Mouse (Mus musculus) limb, embryonic 13.5 days (tissue): Measurements from ENCODE around the gene Spty2d1. TPM values are rescaled to one million over a fixed set of nuclear protein-coding genes. Genes with fewer than 3 reads are reported as not detected.
A peak's percentile ranks its signal among the peaks of the same experiment; 100 is the strongest.

Experiments used
- ATAC-seq: fragments of 200-750 bp; cut with Nextera tagmentation; 2 replicates; pipeline ENCODE4 v1.8.0; 2017; ENCODE audit warnings: low read depth, moderate number of reproducible peaks, moderate TSS enrichment; ENCODE audit not compliant: low FRiP score
- H3K27ac ChIP-seq: fragments of 300-500 bp; sonication (generic); 2 replicates; pipeline ENCODE4 v1.5.1; 2015; ENCODE audit warnings: inconsistent platforms, mild to moderate bottlenecking, moderate library complexity
- H3K27me3 ChIP-seq: fragments of 300-500 bp; sonication (generic); 2 replicates; pipeline ENCODE4 v1.6.1; 2015; ENCODE audit warnings: mild to moderate bottlenecking, inconsistent platforms
- H3K36me3 ChIP-seq: fragments of 300-500 bp; sonication (generic); 2 replicates; pipeline ENCODE4 v1.6.1; 2015; ENCODE audit warnings: inconsistent platforms, mild to moderate bottlenecking, moderate library complexity
- H3K4me1 ChIP-seq: fragments of 300-500 bp; sonication (generic); 2 replicates; pipeline ENCODE4 v1.6.1; 2015; ENCODE audit warnings: inconsistent platforms
- H3K4me2 ChIP-seq: fragments of 300-500 bp; sonication (generic); replicated peaks from 2 replicates; pipeline ENCODE4 v1.6.1; 2015; ENCODE audit warnings: inconsistent platforms, mild to moderate bottlenecking, moderate library complexity
- H3K4me3 ChIP-seq: fragments of 300-500 bp; sonication (generic); 2 replicates; pipeline ENCODE4 v1.5.1; 2015; ENCODE audit warnings: moderate library complexity, mild to moderate bottlenecking, inconsistent platforms
- H3K9ac ChIP-seq: fragments of 300-500 bp; sonication (generic); 2 replicates; pipeline ENCODE4 v1.6.1; 2015; ENCODE audit warnings: mild to moderate bottlenecking, inconsistent platforms
- H3K9me3 ChIP-seq: fragments of 300-500 bp; sonication (generic); 2 replicates; pipeline ENCODE4 v1.6.1; 2016; ENCODE audit warnings: inconsistent platforms
- WGBS: fragments of 180-500 bp; shearing (Covaris S2); methylation state at CpG from one replicate; pipeline ENCODE4 v1.1.7; 2015; 5-methylcytosine and 5-hydroxymethylcytosine counted together
- polyA plus RNA-seq: library from polyadenylated mRNA; unstranded; fragments of >200 nt; fragmentation: Nextera tagmentation; extraction: Ambion mirVana; gene quantifications from 2 replicates; pipeline ENCODE4 v1.2.1, GENCODE M21; 2015

The Spty2d1 gene
- polyA plus RNA-seq, result 20.3 and 21.8 TPM in 2 replicates

GRCm38 (mm10) chr7:47008168-47008993 lies at the start of gene Spty2d1:
Spty2d1 (minus strand) TSS chr7:47008411.
- no peaks in the 10 kb centered on the region for H3K27me3 ChIP-seq
- peaks cover 43% of the 10 kb centered on the region for H3K4me1 ChIP-seq
- no peaks in the 10 kb centered on the region for H3K9me3 ChIP-seq
- H3K4me3 ChIP-seq, result peak within 1 kb of the TSS; percentile 75
- no peaks in the 10 kb centered on the region for H3K36me3 ChIP-seq
- H3K4me2 ChIP-seq, result peak within 1 kb of the TSS; percentile 83
- WGBS, result 1% methylated on average over 57 of the region's 57 CpGs
- ATAC-seq, result peak; percentile 96
- H3K9ac ChIP-seq, result peak within 1 kb of the TSS; percentile 80
- peak within 1 kb of the TSS; percentile 91 for H3K27ac ChIP-seq

- H3K4me1 ChIP-seq, result peaks cover 17% of the 10 kb centered on the region
- H3K9ac ChIP-seq, result no peak overlapping the region
- H3K4me3 ChIP-seq, result no peak overlapping the region
- H3K9me3 ChIP-seq, result no peaks in the 10 kb centered on the region
- 81% methylated on average over 4 of the region's 4 CpGs for WGBS
- ATAC-seq, result no peak
- H3K4me2 ChIP-seq, result no peak overlapping the region
- no peaks in the 10 kb centered on the region for H3K27me3 ChIP-seq
- peaks cover 20% of the 10 kb centered on the region for H3K36me3 ChIP-seq
- H3K27ac ChIP-seq, result no peak overlapping the region
Measured at GRCm38 (mm10) chr7:47056273-47056672, 48.1 kb upstream of the Spty2d1 start.

GRCm38 (mm10) chr7:47055744-47056143 lies 47.5 kb upstream of the Spty2d1 start:
- H3K9ac ChIP-seq, result no peak overlapping the region
- no peaks in the 10 kb centered on the region for H3K9me3 ChIP-seq
- no peak overlapping the region for H3K4me3 ChIP-seq
- 79% methylated on average over 9 of the region's 9 CpGs for WGBS
- peaks cover 22% of the 10 kb centered on the region for H3K4me1 ChIP-seq
- no peak overlapping the region for H3K4me2 ChIP-seq
- no peak for ATAC-seq
- H3K36me3 ChIP-seq, result peaks cover 20% of the 10 kb centered on the region
- no peaks in the 10 kb centered on the region for H3K27me3 ChIP-seq
- H3K27ac ChIP-seq, result no peak overlapping the region

GRCm38 (mm10) chr7:47054666-47055065 lies 46.5 kb upstream of the Spty2d1 start:
- Histone ChIP-seq H3K27ac (no peak overlapping the region), H3K9me3 (no peaks in the 10 kb centered on the region), H3K4me1 (peaks cover 22% of the 10 kb centered on the region), H3K4me2 (no peak overlapping the region), H3K4me3 (no peak overlapping the region), H3K27me3 (no peaks in the 10 kb centered on the region), H3K36me3 (peaks cover 20% of the 10 kb centered on the region), H3K9ac (no peak overlapping the region)
- ATAC-seq, result no peak
- 84% methylated on average over 2 of the region's 2 CpGs for WGBS

GRCm38 (mm10) chr7:47053287-47053686 lies 45.1 kb upstream of the Spty2d1 start:
- Histone ChIP-seq H3K4me1 (peaks cover 22% of the 10 kb centered on the region), H3K36me3 (peaks cover 20% of the 10 kb centered on the region), H3K27me3 (peaks cover 5% of the 10 kb centered on the region; the same call in 1 of the 2 replicates), H3K27ac (no peak overlapping the region), H3K4me2 (no peak overlapping the region), H3K9ac (no peak overlapping the region), H3K4me3 (no peak overlapping the region), H3K9me3 (no peaks in the 10 kb centered on the region)
- no peak for ATAC-seq
- WGBS, result 94% methylated on average over 15 of the region's 15 CpGs

- H3K4me1 ChIP-seq, result peaks cover 22% of the 10 kb centered on the region
- H3K4me3 ChIP-seq, result peak overlapping the region; percentile 73
- peak overlapping the region; percentile 80 for H3K4me2 ChIP-seq
- H3K9me3 ChIP-seq, result no peaks in the 10 kb centered on the region
- peaks cover 20% of the 10 kb centered on the region for H3K36me3 ChIP-seq
- WGBS, result 16% methylated on average over 3 of the region's 3 CpGs
- H3K27ac ChIP-seq, result peak overlapping the region; percentile 80
- no peak for ATAC-seq
- H3K27me3 ChIP-seq, result peaks cover 5% of the 10 kb centered on the region; the same call in 1 of the 2 replicates
- H3K9ac ChIP-seq, result peak overlapping the region; percentile 50
Measured at GRCm38 (mm10) chr7:47052276-47052675, 44.1 kb upstream of the Spty2d1 start.

GRCm38 (mm10) chr7:47051404-47052151 lies 43.4 kb upstream of the Spty2d1 start:
- ATAC-seq, result peak; percentile 16; the same call in 1 of the 2 replicates
- WGBS, result 0% methylated on average over 1 of the region's 2 CpGs
- Histone ChIP-seq H3K4me1 (peaks cover 22% of the 10 kb centered on the region), H3K9ac (peak overlapping the region; percentile 77), H3K4me2 (peak overlapping the region; percentile 80), H3K4me3 (peak overlapping the region; percentile 73), H3K9me3 (no peaks in the 10 kb centered on the region), H3K27ac (peak overlapping the region; percentile 80), H3K36me3 (peaks cover 20% of the 10 kb centered on the region), H3K27me3 (peaks cover 5% of the 10 kb centered on the region; the same call in 1 of the 2 replicates)

- Histone ChIP-seq H3K9ac (peak overlapping the region; percentile 77), H3K27ac (peak overlapping the region; percentile 80), H3K9me3 (no peaks in the 10 kb centered on the region), H3K4me2 (peak overlapping the region; percentile 80), H3K27me3 (peaks cover 5% of the 10 kb centered on the region; the same call in 1 of the 2 replicates), H3K4me3 (peak overlapping the region; percentile 73), H3K36me3 (peaks cover 20% of the 10 kb centered on the region), H3K4me1 (peaks cover 22% of the 10 kb centered on the region)
- WGBS, result under 1% methylated on average over 34 of the region's 34 CpGs
- ATAC-seq, result peak; percentile 60
Measured at GRCm38 (mm10) chr7:47050766-47051165, 42.6 kb upstream of the Spty2d1 start.

GRCm38 (mm10) chr7:47050366-47050765 lies 42.2 kb upstream of the Spty2d1 start, which contains the start of gene Tmem86a:
Tmem86a (plus strand) TSS chr7:47050601.
- peak; percentile 98 for ATAC-seq
- WGBS, result under 1% methylated on average over 33 of the region's 33 CpGs
- peak within 1 kb of the TSS; percentile 73 for H3K4me3 ChIP-seq
- peaks cover 20% of the 10 kb centered on the region for H3K36me3 ChIP-seq
- H3K9me3 ChIP-seq, result no peaks in the 10 kb centered on the region
- H3K4me2 ChIP-seq, result peak within 1 kb of the TSS; percentile 80
- peaks cover 22% of the 10 kb centered on the region for H3K4me1 ChIP-seq
- H3K9ac ChIP-seq, result peak within 1 kb of the TSS; percentile 77
- H3K27me3 ChIP-seq, result peaks cover 5% of the 10 kb centered on the region; the same call in 1 of the 2 replicates
- peak within 1 kb of the TSS; percentile 80 for H3K27ac ChIP-seq

GRCm38 (mm10) chr7:47042823-47043490 lies 34.7 kb upstream of the Spty2d1 start:
- no peak overlapping the region for H3K9ac ChIP-seq
- H3K36me3 ChIP-seq, result no peaks in the 10 kb centered on the region
- no peak overlapping the region for H3K4me2 ChIP-seq
- ATAC-seq, result no peak
- no peak overlapping the region for H3K27ac ChIP-seq
- no peaks in the 10 kb centered on the region for H3K9me3 ChIP-seq
- H3K4me3 ChIP-seq, result no peak overlapping the region
- H3K4me1 ChIP-seq, result no peaks in the 10 kb centered on the region
- H3K27me3 ChIP-seq, result no peaks in the 10 kb centered on the region
- WGBS, result 40% methylated on average over 6 of the region's 6 CpGs

- no peak overlapping the region for H3K9ac ChIP-seq
- H3K9me3 ChIP-seq, result no peaks in the 10 kb centered on the region
- H3K27ac ChIP-seq, result no peak overlapping the region
- no peaks in the 10 kb centered on the region for H3K4me1 ChIP-seq
- no peaks in the 10 kb centered on the region for H3K36me3 ChIP-seq
- ATAC-seq, result no peak
- no peak overlapping the region for H3K4me2 ChIP-seq
- no peak overlapping the region for H3K4me3 ChIP-seq
- no peaks in the 10 kb centered on the region for H3K27me3 ChIP-seq
- 81% methylated on average over 4 of the region's 4 CpGs for WGBS
Measured at GRCm38 (mm10) chr7:47042121-47042520, 33.9 kb upstream of the Spty2d1 start.
